Mouse (Mus musculus): ENCODE results near the gene Ccdc185.

DNA sequence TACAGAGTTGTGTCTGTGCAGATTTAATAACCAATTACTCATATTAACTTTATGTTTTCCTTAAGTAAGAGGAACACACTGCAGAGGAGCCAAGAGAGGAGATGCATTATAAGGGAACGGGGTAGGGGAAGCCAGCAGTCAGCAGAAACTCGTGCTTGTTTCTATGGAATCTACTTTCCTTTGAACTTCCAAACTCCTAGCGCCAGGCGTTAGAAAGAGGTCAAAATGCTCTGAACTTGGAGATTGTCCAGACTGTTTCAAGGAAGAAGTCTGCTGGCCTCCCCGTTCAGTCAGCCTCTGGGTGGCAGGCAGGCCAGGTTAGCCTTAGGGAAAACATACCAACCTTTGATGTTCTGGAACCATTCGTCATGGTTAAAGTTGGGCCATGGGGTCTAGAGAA lies 39.9 kb upstream of the Ccdc185 start:
- TF ChIP-seq POLR2A (IDR thresholded peaks at IDR 0.05; ENCODE audit: borderline replicate concordance, extremely low read depth, insufficient read depth, insufficient read length, poor library complexity, severe bottlenecking) (no peak), CTCF (IDR thresholded peaks at IDR 0.05; ENCODE audit: borderline replicate concordance, extremely low read depth, insufficient read depth, insufficient read length) (no peak)
